Mouse (Mus musculus) liver (tissue): ENCODE measurements around the gene St5.

Experiments
- DNase-seq: peaks from one replicate; pipeline ENCODE4 v3.0.0-alpha.2; 2020; ENCODE audit warnings: mixed read lengths

The St5 gene

DNA sequence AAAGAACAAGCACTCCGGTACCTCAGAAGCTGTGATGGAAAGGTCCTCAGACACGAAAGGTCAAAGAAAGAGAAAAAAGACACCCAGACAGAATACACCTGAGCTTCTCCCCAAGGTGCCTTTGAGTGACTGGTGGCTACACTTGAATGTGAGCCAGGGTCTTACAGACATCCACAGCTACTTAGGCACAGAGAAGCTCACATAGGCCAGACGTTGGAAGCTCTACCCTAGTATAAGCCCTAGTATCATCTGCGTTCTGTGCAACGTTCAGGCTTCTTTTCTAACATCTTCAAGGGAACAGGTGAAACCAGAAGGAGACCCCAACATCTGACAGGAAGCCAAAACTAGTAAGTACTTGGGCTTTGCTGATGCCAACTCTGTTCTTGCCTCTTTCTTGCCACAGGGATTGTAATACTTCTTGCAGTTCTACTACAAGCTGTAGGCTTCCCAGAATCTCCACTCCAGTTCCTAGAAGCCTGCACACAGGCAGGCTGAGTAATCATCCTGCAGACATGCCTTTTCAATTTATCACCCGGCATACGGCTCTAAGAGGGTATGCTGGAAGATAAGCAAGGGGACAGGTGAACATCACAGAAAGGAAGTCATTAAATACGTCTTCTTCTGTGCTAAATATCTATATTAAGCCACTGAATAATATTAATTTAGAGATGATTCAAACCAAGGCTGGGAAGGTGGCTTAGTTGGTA is 67.2 kb downstream of the St5 start:
- DNase-seq: peak; percentile 85

GRCm38 (mm10) chr7:109633404-109634085 is 69.9 kb downstream of the St5 start:
- no peak for DNase-seq

GRCm38 (mm10) chr7:109631330-109631729 is 72.1 kb downstream of the St5 start:
- DNase-seq: no peak

GRCm38 (mm10) chr7:109629871-109630778 is 73.3 kb downstream of the St5 start:
- DNase-seq: no peak

- DNase-seq: peak; percentile 29
Measured at GRCm38 (mm10) chr7:109628935-109629609, 74.3 kb downstream of the St5 start.

GRCm38 (mm10) chr7:109627851-109628250 is 75.6 kb downstream of the St5 start:
- no peak for DNase-seq

DNA sequence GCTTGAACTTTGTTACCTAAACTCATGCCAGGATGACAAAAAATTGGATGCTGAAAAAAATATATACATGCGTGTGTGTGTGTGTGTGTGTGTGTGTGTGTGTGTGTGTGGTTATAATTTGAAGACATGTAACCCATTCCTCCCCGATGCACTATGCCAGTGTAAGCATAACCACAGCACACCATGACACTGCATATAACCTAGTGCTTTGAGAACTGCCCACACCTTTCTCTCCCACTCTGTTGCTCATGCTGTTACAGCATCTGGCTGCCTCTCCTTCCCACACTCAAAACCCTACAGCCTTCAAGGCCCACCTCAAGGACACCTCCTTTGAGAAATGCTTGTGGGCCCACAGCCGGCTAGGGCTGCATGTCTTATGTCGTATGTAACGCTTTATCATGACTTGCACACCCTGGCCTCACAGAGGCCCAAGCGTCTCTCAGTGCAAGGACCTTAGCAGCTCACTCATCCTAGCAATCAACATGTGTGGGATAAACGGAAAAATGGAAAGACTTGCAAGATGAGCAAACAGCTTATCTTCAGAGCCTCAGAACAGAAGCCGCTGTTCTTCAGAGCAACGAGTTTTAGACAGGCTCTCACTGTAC is 81.1 kb downstream of the St5 start:
- DNase-seq: peak; percentile 72

GRCm38 (mm10) chr7:109620967-109621366 is 82.4 kb downstream of the St5 start:
- DNase-seq: no peak

- no peak for DNase-seq
Measured at GRCm38 (mm10) chr7:109620288-109620687, 83.1 kb downstream of the St5 start.

DNA sequence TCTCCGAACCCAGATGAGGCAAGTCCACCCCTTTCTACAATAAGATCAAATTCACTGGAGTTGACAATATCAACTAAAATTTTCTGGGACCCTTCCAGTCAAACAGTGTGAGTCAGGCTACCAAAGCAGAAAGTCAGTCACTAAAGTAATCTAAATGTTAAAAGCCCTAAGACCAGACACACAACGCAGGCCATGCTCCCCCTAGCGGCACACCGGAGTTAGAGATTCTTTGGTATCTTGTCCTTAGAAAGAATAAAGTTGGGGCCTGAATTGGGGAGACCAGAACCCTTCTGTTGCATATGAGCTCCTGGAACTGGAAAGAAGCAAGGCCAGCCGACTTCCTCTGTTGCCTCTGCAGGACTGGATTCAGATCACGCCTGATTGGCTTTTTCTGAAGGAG is 84.7 kb downstream of the St5 start:
- peak; percentile 85 for DNase-seq

GRCm38 (mm10) chr7:109617838-109618237 is 85.6 kb downstream of the St5 start:
- DNase-seq: no peak

- peak; percentile 77 for DNase-seq
Measured at GRCm38 (mm10) chr7:109616034-109616979, 87.1 kb downstream of the St5 start.

DNA sequence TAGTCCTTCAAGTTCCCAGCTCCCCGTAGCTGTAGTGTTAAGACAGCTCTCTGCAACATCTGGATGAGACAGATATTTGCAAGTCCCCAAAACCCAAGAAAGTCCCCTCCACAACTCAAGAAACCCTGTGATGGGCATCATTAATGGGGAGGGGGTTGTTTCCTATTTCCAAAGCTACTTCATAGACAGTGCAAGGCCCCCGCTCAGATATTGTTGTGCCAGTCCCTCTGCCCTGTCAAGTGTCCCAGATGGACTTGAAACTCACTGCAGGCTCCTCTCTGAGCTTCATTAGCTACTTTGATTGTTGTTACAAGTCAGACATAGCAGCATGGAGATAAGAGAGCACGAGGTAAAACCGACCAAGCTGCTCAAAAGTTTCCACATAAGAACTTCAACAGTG is 87.8 kb downstream of the St5 start:
- DNase-seq: no peak

DNA sequence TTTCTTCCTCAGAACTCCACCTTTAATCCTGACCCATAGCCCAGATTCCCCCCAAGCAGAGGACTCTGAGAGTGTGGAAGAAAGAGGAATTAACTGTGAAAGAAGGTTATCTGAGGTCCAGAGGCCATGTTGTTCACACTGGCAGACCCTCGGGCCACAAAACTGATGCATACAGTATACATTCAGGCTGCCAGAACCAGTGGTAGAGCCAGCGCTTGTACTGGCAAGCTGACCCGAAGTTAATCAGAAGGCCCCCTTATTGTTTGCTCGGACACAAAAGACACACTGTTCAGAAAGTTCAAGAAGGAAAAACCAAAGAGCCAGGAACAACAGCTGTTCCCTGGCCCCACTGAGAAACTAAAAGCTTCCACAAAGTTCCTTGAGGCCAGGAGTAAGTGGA is 88.5 kb downstream of the St5 start:
- no peak for DNase-seq

DNA sequence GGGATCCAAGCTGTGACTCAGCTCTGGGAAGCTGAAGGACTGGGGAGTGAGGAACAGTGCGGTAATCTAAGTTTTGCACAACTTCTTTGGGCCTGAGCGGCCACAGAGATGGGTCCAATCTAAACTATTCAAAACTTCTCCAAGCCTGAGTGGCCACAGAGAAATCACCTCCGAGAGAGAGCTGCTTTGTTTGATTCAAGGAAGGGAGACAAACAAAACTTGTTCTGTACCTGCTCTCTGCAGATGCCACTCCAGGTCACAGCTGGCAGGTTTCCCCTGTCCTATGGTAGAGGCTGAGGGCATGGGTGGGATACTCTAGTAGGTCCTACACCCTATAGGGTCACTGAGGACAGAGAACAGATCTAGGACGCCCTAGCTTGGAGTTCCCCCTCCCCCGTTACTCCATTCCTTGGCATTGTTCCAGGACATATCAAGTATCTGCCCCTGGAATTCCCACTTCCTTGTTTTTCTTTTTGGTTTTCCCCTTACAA is 89.8 kb downstream of the St5 start:
- no peak for DNase-seq

- DNase-seq: no peak
Measured at GRCm38 (mm10) chr7:109613051-109613450, 90.4 kb downstream of the St5 start.

GRCm38 (mm10) chr7:109612531-109612930 is 90.9 kb downstream of the St5 start:
- no peak for DNase-seq

- DNase-seq: no peak
Measured at GRCm38 (mm10) chr7:109610348-109610747, 93.1 kb downstream of the St5 start.

GRCm38 (mm10) chr7:109609565-109610345 is 93.7 kb downstream of the St5 start:
- DNase-seq: no peak

DNA sequence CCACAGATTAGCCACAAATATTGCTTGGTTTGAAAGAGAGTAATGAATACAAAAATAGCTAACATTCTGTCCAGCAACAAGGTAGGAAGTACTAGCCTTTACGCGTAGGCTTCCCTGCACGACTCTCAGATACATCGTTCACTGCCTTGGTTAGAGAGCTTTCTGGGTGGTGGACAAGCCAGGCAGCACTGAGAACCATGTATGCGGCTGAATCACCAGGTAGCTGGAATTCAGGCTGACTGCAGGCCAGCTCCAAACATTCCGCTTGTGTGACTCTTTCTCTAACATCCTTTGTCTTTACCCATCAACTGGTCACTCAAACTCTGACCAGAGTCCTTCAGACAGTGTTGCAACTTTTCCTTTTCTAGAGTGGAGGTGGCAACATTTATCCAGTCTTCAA is 94.6 kb downstream of the St5 start:
- no peak for DNase-seq
